Mouse (Mus musculus) CD4-positive, CD25-positive, alpha-beta regulatory T cell, adult 4 months (primary cell): ENCODE measurements around the gene Dcp1b. TPM values are rescaled to one million over a fixed set of nuclear protein-coding genes. Genes with fewer than 3 reads are reported as not detected.
A peak's percentile ranks its signal among the peaks of the same experiment; 100 is the strongest.
"Not testable (repeated sequence)": the region's sequence is repeated elsewhere in the genome, so short reads cannot be mapped to it uniquely, and the experiment has no call there.

ENCODE experiments used
- ATAC-seq: one replicate; pipeline ENCODE4 v1.8.0; 2017
- polyA plus RNA-seq, 2 experiments: library from polyadenylated mRNA; unstranded; fragments of 100-300 nt; shearing (Covaris generic); gene quantifications; one replicate each; pipeline ENCODE4 v1.2.1; 2017

Dcp1b gene
- polyA plus RNA-seq, 2 experiments from 2014 or later: 15.1 to 19.9 TPM

GRCm38 (mm10) chr6:119196382-119197305 lies 21.6 kb downstream of the Dcp1b start, which contains the start of gene Cacna1c:
TSS of gene Cacna1c (minus strand) at chr6:119196418.
- ATAC-seq: no peak

- peak; percentile 66 for ATAC-seq
Observed at GRCm38 (mm10) chr6:119198534-119199273, 23.7 kb downstream of the Dcp1b start.

GRCm38 (mm10) chr6:119199274-119199879 lies 24.3 kb downstream of the Dcp1b start:
- no peak for ATAC-seq

- no peak for ATAC-seq
Observed at GRCm38 (mm10) chr6:119200362-119200761, 25.3 kb downstream of the Dcp1b start.

GRCm38 (mm10) chr6:119201575-119201974 lies 26.5 kb downstream of the Dcp1b start:
- no peak for ATAC-seq

GRCm38 (mm10) chr6:119204286-119204685 lies 29.2 kb downstream of the Dcp1b start:
- ATAC-seq: no peak

GRCm38 (mm10) chr6:119204915-119205314 lies 29.9 kb downstream of the Dcp1b start:
- no peak for ATAC-seq

- not testable (repeated sequence) for ATAC-seq
Observed at GRCm38 (mm10) chr6:119206006-119206405, 31.0 kb downstream of the Dcp1b start.

- no peak for ATAC-seq
Observed at GRCm38 (mm10) chr6:119213375-119213774, 38.3 kb downstream of the Dcp1b start.

GRCm38 (mm10) chr6:119214190-119214589 lies 39.1 kb downstream of the Dcp1b start:
- no peak for ATAC-seq

- no peak for ATAC-seq
Observed at GRCm38 (mm10) chr6:119215040-119215613, 40.1 kb downstream of the Dcp1b start.

GRCm38 (mm10) chr6:119217661-119218060 lies 42.6 kb downstream of the Dcp1b start:
- no peak for ATAC-seq

- ATAC-seq: no peak
Observed at GRCm38 (mm10) chr6:119218591-119218990, 43.5 kb downstream of the Dcp1b start.

- no peak for ATAC-seq
Observed at GRCm38 (mm10) chr6:119219237-119219870, 44.3 kb downstream of the Dcp1b start.

GRCm38 (mm10) chr6:119220297-119220696 lies 45.2 kb downstream of the Dcp1b start:
- peak; percentile 77 for ATAC-seq

- ATAC-seq: no peak
Observed at GRCm38 (mm10) chr6:119224451-119225195, 49.6 kb downstream of the Dcp1b start.

- ATAC-seq: no peak
Observed at GRCm38 (mm10) chr6:119225226-119225625, 50.2 kb downstream of the Dcp1b start.

- ATAC-seq: no peak
Observed at GRCm38 (mm10) chr6:119225731-119226130, 50.7 kb downstream of the Dcp1b start.

- ATAC-seq: no peak
Observed at GRCm38 (mm10) chr6:119227001-119227400, 51.9 kb downstream of the Dcp1b start.

- ATAC-seq: no peak
Observed at GRCm38 (mm10) chr6:119228861-119229603, 54.0 kb downstream of the Dcp1b start.

- ATAC-seq: no peak
Observed at GRCm38 (mm10) chr6:119233066-119233465, 58.0 kb downstream of the Dcp1b start.
